Mouse (Mus musculus): ENCODE measurements around the gene Tbc1d10a. TPM values are rescaled to one million over a fixed set of nuclear protein-coding genes. Genes with fewer than 3 reads are reported as not detected.

Tbc1d10a gene
- polyA plus RNA-seq, 1 experiment from 2014 or later: 20.5 TPM

DNA sequence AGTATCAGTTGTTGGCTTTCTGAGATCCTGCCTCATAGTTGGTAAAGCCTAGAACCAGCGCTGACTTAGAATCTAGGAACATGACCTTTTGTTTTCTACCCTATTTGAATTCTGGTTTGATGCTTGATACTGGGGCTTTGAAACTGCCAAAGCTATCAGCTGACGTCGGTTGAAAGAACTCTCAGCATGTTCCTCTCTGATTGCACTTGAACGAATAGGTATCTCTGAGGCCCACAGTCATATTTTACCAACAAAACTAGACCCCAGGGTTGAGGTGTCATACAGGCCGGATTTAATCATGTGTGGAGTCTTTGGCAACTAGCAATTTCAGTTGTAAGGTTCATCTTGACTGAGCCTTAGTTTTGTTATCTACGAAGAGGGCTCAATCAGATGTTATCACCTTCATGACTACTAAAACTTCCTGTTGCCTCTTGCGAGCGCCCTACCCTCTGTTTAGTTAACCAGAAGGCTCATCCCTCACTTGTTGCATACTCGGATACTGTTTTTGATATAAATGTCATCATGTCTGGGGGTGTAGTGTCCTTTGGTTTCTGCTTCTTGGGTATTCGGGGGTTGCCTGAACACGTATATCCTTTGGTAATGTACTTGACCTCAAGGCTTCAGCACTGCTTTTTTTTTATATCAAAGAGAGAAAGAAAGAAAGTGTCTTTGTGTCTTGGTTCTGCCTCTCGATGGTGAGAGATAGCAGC is 16.6 kb downstream of the Tbc1d10a start:
- ATAC-seq (ENCODE audit: insufficient number of reproducible peaks, low FRiP score, low TSS enrichment, low read depth): no peak
- WGBS: 88% methylated on average over 12 of the region's 12 CpGs

DNA sequence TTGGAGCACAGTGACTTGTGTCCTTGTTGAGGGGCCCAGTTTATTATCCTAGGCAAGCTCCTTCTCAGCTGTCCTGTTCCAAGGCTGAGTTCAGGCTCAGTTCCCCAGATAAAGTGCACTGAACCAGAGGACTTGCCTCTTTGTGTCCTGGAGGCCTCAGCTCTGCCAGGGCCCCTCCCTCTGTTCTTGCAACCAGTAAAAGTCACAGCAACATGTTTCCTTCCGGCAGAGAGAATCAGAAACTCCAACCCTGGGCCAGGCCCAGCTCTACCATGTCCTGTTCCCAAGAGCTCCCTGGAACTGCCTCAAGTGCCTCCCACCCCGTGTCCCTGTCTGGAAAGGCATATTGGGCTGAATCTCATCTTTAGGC is 17.1 kb downstream of the Tbc1d10a start:
- Histone ChIP-seq H3K27me3 (ENCODE audit: control insufficient read depth, insufficient read depth, low read length) (no peaks in the 10 kb centered on the region), H3K4me3 (ENCODE audit: low read depth, low read length) (no peak overlapping the region), H3K36me3 (ENCODE audit: control insufficient read depth, insufficient read depth, low read length) (no peaks in the 10 kb centered on the region), H3K9ac (ENCODE audit: low read length) (no peak overlapping the region), H3K27ac (replicated peaks; ENCODE audit: low read depth, low read length) (no peak overlapping the region), H3K9me3 (ENCODE audit: control insufficient read depth, low read length) (no peaks in the 10 kb centered on the region), H3K4me2 (ENCODE audit: low read depth, severe bottlenecking) (no peak overlapping the region), H3K4me1 (ENCODE audit: control insufficient read depth, insufficient read depth, low read length) (no peaks in the 10 kb centered on the region)
- no peak for ATAC-seq (ENCODE audit: insufficient number of reproducible peaks, low FRiP score, low TSS enrichment, low read depth)
- DNase-seq (ENCODE audit: low spot score): no peak
- WGBS: 60% methylated on average over 2 of the region's 2 CpGs

More for the DNA sequence above, 16.6 kb downstream of the Tbc1d10a start:
- H3K27me3 ChIP-seq (ENCODE audit: control insufficient read depth, insufficient read depth, low read length): no peaks in the 10 kb centered on the region
- H3K4me2 ChIP-seq (ENCODE audit: low read depth, severe bottlenecking): no peak overlapping the region
- no peak for DNase-seq (ENCODE audit: low spot score)
- no peak overlapping the region for H3K9ac ChIP-seq (ENCODE audit: low read length)
- H3K9me3 ChIP-seq (ENCODE audit: control insufficient read depth, low read length): no peaks in the 10 kb centered on the region
- no peaks in the 10 kb centered on the region for H3K4me1 ChIP-seq (ENCODE audit: control insufficient read depth, insufficient read depth, low read length)
- no peak overlapping the region for H3K4me3 ChIP-seq (ENCODE audit: low read depth, low read length)
- H3K27ac ChIP-seq (replicated peaks; ENCODE audit: low read depth, low read length): no peak overlapping the region
- no peaks in the 10 kb centered on the region for H3K36me3 ChIP-seq (ENCODE audit: control insufficient read depth, insufficient read depth, low read length)

DNA sequence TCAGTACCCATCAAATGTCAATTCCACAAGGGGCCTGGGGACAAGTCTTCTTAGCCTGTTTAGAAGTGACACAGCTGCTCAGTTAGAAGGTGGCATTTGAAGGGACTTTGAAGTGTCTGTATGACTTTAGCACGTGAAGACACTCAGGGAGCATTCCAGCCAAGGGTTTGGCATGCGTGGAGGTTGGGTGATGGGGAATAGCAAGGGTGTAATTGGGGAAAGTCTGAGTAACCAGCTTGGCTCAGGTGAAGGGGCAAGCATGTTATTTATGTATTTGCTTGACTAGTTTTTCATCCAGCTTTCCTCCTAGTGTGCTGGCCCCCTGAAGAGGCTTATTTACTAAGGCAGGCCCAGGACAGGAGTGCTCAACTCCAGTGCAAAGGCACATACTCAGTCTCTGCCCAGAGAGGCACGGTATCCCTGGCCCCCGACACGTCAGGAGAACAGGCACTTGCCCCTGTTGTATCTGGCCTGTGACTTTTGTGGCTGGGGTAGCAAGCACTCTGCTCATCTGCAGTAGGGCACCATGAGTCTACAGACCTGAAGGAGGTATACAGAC is 18.6 kb downstream of the Tbc1d10a start:
- 91% methylated on average over 5 of the region's 5 CpGs for WGBS
- Histone ChIP-seq H3K9me3 (ENCODE audit: control insufficient read depth, low read length) (no peaks in the 10 kb centered on the region), H3K27ac (replicated peaks; ENCODE audit: low read depth, low read length) (no peak overlapping the region), H3K4me2 (ENCODE audit: low read depth, severe bottlenecking) (no peak overlapping the region), H3K27me3 (ENCODE audit: control insufficient read depth, insufficient read depth, low read length) (no peaks in the 10 kb centered on the region), H3K4me3 (ENCODE audit: low read depth, low read length) (no peak overlapping the region), H3K9ac (ENCODE audit: low read length) (no peak overlapping the region), H3K4me1 (ENCODE audit: control insufficient read depth, insufficient read depth, low read length) (no peaks in the 10 kb centered on the region), H3K36me3 (ENCODE audit: control insufficient read depth, insufficient read depth, low read length) (no peaks in the 10 kb centered on the region; the same call in 1 of the 2 replicates)
- ATAC-seq (ENCODE audit: insufficient number of reproducible peaks, low FRiP score, low TSS enrichment, low read depth) (no peak), DNase-seq (ENCODE audit: low spot score) (no peak)

DNA sequence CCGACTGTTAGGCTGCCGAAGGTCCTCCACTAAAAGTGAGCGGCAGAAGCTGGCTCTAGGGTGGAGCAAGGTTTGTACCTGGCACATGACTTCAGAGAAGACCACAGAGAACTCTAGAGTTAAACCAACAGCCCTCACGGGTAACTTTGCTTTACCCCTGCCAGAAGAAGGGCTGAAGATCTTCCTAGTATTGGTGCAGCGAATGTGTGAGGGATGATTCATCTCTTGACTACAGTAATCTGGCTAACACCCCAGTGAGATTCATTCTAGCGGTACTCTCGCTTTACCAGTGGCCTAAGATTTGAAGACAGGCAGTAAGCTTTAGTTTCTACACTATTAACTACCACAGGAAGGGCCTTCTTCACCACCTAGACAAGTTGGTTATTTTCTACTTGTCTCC is 19.4 kb downstream of the Tbc1d10a start:
- no peaks in the 10 kb centered on the region for H3K4me1 ChIP-seq (ENCODE audit: control insufficient read depth, insufficient read depth, low read length)
- ATAC-seq (ENCODE audit: insufficient number of reproducible peaks, low FRiP score, low TSS enrichment, low read depth) (no peak), DNase-seq (ENCODE audit: low spot score) (no peak)
- no peaks in the 10 kb centered on the region; the same call in 1 of the 2 replicates for H3K36me3 ChIP-seq (ENCODE audit: control insufficient read depth, insufficient read depth, low read length)
- H3K4me2 ChIP-seq (ENCODE audit: low read depth, severe bottlenecking): no peak overlapping the region
- WGBS: 94% methylated on average over 7 of the region's 7 CpGs
- no peak overlapping the region for H3K9ac ChIP-seq (ENCODE audit: low read length)
- no peak overlapping the region for H3K27ac ChIP-seq (replicated peaks; ENCODE audit: low read depth, low read length)
- H3K27me3 ChIP-seq (ENCODE audit: control insufficient read depth, insufficient read depth, low read length): no peaks in the 10 kb centered on the region
- H3K9me3 ChIP-seq (ENCODE audit: control insufficient read depth, low read length): no peaks in the 10 kb centered on the region
- H3K4me3 ChIP-seq (ENCODE audit: low read depth, low read length): no peak overlapping the region

DNA sequence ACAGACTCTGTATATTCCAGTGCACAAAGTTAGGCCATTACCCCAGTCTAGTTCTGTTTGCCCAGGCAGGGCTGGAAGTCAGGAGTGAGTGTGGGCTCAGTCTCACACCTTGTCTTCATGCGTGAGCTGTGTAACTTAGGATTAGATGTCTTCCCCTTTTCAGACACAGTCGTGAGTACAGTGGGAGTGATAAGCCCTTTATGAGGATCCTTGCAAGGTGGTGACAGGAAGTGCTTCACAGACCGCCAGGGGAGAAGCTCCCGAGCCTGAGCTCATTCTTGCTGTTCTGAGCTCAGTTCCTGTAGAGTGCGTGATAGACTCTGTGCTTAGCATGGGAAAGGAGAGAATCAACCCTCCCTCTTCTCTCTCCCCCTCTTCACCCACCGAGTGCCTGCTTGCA is 20.0 kb downstream of the Tbc1d10a start:
- Histone ChIP-seq H3K4me3 (ENCODE audit: low read depth, low read length) (no peak overlapping the region), H3K27me3 (ENCODE audit: control insufficient read depth, insufficient read depth, low read length) (no peaks in the 10 kb centered on the region), H3K27ac (replicated peaks; ENCODE audit: low read depth, low read length) (no peak overlapping the region), H3K4me2 (ENCODE audit: low read depth, severe bottlenecking) (no peak overlapping the region), H3K4me1 (ENCODE audit: control insufficient read depth, insufficient read depth, low read length) (no peaks in the 10 kb centered on the region), H3K9me3 (ENCODE audit: control insufficient read depth, low read length) (no peaks in the 10 kb centered on the region), H3K9ac (ENCODE audit: low read length) (no peak overlapping the region), H3K36me3 (ENCODE audit: control insufficient read depth, insufficient read depth, low read length) (no peaks in the 10 kb centered on the region; the same call in 1 of the 2 replicates)
- no peak for ATAC-seq (ENCODE audit: insufficient number of reproducible peaks, low FRiP score, low TSS enrichment, low read depth)
- 79% methylated on average over 6 of the region's 6 CpGs for WGBS
- no peak for DNase-seq (ENCODE audit: low spot score)

DNA sequence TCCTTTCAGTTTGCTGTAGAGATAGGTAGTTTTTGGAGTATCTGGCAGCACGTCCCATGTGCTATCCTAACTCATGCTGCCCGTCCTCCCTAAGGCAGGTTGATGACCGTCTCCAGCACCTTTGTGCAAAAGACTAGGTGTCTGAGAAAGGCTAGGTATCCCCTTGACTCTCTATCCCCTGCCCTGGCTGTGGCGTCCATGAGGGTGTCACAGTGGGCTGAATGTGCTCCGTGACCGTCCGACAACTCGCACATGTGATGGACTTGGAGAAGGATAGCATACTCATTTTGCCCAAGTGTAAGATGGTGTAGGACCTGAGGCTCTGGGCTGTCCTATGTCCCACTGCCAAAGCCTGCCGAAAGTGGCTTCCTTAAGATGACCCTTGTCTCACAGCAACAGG is 21.1 kb downstream of the Tbc1d10a start:
- H3K36me3 ChIP-seq (ENCODE audit: control insufficient read depth, insufficient read depth, low read length): no peaks in the 10 kb centered on the region; the same call in 1 of the 2 replicates
- H3K9ac ChIP-seq (ENCODE audit: low read length): no peak overlapping the region
- H3K4me3 ChIP-seq (ENCODE audit: low read depth, low read length): no peak overlapping the region
- H3K9me3 ChIP-seq (ENCODE audit: control insufficient read depth, low read length): no peaks in the 10 kb centered on the region
- WGBS: 95% methylated on average over 9 of the region's 9 CpGs
- H3K4me2 ChIP-seq (ENCODE audit: low read depth, severe bottlenecking): no peak overlapping the region
- ATAC-seq (ENCODE audit: insufficient number of reproducible peaks, low FRiP score, low TSS enrichment, low read depth) (no peak), DNase-seq (ENCODE audit: low spot score) (no peak)
- H3K27ac ChIP-seq (replicated peaks; ENCODE audit: low read depth, low read length): no peak overlapping the region
- H3K27me3 ChIP-seq (ENCODE audit: control insufficient read depth, insufficient read depth, low read length): no peaks in the 10 kb centered on the region
- no peaks in the 10 kb centered on the region for H3K4me1 ChIP-seq (ENCODE audit: control insufficient read depth, insufficient read depth, low read length)

DNA sequence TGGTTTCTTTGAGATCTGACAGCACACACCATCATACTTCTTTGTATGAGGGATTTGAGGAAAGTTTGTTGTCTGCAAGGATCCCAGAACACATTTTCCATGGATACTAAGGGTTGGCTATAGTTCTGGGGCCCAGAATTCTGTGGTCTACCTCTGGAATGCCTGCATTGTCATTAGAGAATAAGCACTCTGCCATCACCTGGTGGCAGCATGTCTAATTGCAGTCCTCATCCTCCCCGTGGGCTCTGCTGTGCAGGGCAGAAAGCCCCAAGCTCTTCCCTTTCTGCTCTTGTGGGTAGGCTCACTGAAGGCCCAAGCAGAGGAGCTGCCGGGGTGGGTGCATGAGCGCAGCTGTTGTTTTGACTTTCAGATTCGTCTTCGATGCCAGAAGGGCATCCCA is 23.0 kb downstream of the Tbc1d10a start:
- WGBS: 80% methylated on average over 5 of the region's 5 CpGs
- no peaks in the 10 kb centered on the region for H3K27me3 ChIP-seq (ENCODE audit: control insufficient read depth, insufficient read depth, low read length)
- H3K36me3 ChIP-seq (ENCODE audit: control insufficient read depth, insufficient read depth, low read length): no peaks in the 10 kb centered on the region; the same call in 1 of the 2 replicates
- ATAC-seq (ENCODE audit: insufficient number of reproducible peaks, low FRiP score, low TSS enrichment, low read depth) (no peak), DNase-seq (ENCODE audit: low spot score) (no peak)
- H3K4me1 ChIP-seq (ENCODE audit: control insufficient read depth, insufficient read depth, low read length): no peaks in the 10 kb centered on the region
- H3K27ac ChIP-seq (replicated peaks; ENCODE audit: low read depth, low read length): no peak overlapping the region
- no peak overlapping the region for H3K9ac ChIP-seq (ENCODE audit: low read length)
- H3K9me3 ChIP-seq (ENCODE audit: control insufficient read depth, low read length): no peaks in the 10 kb centered on the region
- H3K4me2 ChIP-seq (ENCODE audit: low read depth, severe bottlenecking): no peak overlapping the region
- no peak overlapping the region for H3K4me3 ChIP-seq (ENCODE audit: low read depth, low read length)

DNA sequence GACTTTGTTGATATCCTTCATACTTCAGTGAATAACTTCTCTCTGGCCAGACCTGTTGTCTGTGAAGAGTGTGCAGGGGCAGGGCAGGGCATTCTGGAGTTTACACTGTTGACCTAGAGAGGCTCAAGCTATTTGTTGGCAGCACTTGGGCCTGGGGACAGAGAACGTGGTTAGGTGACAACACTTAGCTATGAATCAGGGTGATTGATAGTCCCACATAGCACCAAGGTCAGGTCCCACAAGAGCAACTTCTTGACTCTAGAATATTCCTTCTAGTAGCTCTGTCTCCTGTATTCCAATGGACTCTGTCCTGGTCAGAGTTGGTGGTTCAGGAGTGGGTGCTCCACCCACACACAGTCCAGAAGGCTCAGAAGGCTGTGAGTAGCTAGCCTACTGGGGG is 24.2 kb downstream of the Tbc1d10a start:
- Histone ChIP-seq H3K9me3 (ENCODE audit: control insufficient read depth, low read length) (no peaks in the 10 kb centered on the region), H3K27ac (replicated peaks; ENCODE audit: low read depth, low read length) (no peak overlapping the region), H3K9ac (ENCODE audit: low read length) (no peak overlapping the region), H3K4me3 (ENCODE audit: low read depth, low read length) (no peak overlapping the region), H3K4me2 (ENCODE audit: low read depth, severe bottlenecking) (no peak overlapping the region), H3K36me3 (ENCODE audit: control insufficient read depth, insufficient read depth, low read length) (no peaks in the 10 kb centered on the region; the same call in 1 of the 2 replicates), H3K4me1 (ENCODE audit: control insufficient read depth, insufficient read depth, low read length) (no peaks in the 10 kb centered on the region), H3K27me3 (ENCODE audit: control insufficient read depth, insufficient read depth, low read length) (no peaks in the 10 kb centered on the region)
- ATAC-seq (ENCODE audit: insufficient number of reproducible peaks, low FRiP score, low TSS enrichment, low read depth): no peak
- DNase-seq (ENCODE audit: low spot score): no peak
- 57% methylated on average over 1 of the region's 1 CpGs for WGBS
